Mouse (Mus musculus) spleen, adult 2 months (tissue): Measurements from ENCODE around the gene Pknox1.

Experiments used
- CTCF ChIP-seq: fragments of 200-500 bp; IDR thresholded peaks from 2 replicates; pipeline ENCODE4 v1.5.1; 2011; ENCODE audit warnings: mild to moderate bottlenecking, inconsistent platforms; ENCODE audit not compliant: insufficient read depth, insufficient read length, insufficient replicate concordance; ENCODE audit errors: extremely low read depth
- POLR2A ChIP-seq: fragments of 200-500 bp; IDR thresholded peaks from 2 replicates; pipeline ENCODE4 v1.6.1; 2011; ENCODE audit warnings: low read depth, low read length, inconsistent platforms

DNA sequence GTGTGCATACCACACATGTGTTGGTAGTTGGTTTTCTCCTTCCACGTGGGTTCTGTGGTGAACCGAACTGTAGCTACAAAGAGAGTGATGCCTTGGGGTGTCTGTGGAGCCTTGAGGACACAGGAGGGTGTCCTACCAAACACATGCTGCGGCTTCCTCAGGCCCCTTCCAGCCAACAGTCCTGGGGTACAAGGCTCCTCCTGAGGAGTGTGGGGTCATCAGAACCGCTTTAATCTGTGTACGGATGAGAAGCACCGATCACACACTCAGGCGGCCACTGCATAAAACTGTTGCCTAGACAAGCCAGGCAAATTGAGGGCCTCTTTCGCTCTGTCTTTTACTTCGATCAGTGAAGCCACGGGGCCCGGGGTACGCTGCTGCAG is 911 bp upstream of the Pknox1 start:
- TF ChIP-seq CTCF (no peak), POLR2A (no peak)
